25 mouse cellular contexts compared by ENCODE assay signal in the genomic region with DNA sequence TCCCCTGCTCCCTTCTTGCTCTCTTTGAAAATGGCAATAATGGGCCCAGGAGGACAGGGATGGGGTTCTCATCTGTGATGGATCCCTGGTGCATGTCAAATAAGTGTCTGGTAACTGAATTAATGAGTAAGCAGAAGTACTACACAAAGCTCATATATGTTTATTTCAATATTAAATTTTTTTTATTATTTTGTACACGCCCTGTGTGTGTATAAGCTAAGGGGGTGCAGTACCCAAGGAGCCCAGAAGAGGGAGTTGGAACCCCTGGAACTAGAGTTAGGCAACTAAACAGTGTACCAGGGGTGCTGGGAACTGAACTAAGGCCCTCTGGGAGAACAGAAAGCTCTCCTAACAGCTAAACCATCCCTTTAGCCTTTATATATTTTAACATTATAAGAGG. TPM values are rescaled to one million over a fixed set of nuclear protein-coding genes. Genes with fewer than 3 reads are reported as not detected.
DNase-seq lines count a peak whose midpoint lies in the region; ATAC-seq and TF ChIP-seq lines count a peak whose summit lies in the region.
"Had no signal": no experiment of that assay in that cellular context is flagged by ENCODE, and none has a peak within 500 bp of the region (broad histone marks: within the 10 kb centered on the region; RNA-seq: fewer than 3 reads in every experiment).

No protein-coding gene starts in this region.

- 97% methylated on average over 1 of the region's 1 CpGs for WGBS in kidney, postnatal 0 days
- WGBS in kidney, embryonic 14.5 days, result 92% methylated on average over 1 of the region's 1 CpGs
- WGBS in midbrain, postnatal 0 days, result 97% methylated on average over 1 of the region's 1 CpGs
- 98% methylated on average over 1 of the region's 1 CpGs for WGBS in midbrain, embryonic 14.5 days
- WGBS in embryonic facial prominence, embryonic 14.5 days, result 93% methylated on average over 1 of the region's 1 CpGs
- 97% methylated on average over 1 of the region's 1 CpGs for WGBS in forebrain, embryonic 14.5 days

- 0 out of 2 replicates have a peak, but pooled peaks have one; percentile 10 for TF ChIP-seq CTCF in kidney, postnatal 0 days (IDR thresholded peaks at IDR 0.05; ENCODE audit: low read depth)
- peak; percentile 23 for TF ChIP-seq CTCF in midbrain, postnatal 0 days (IDR thresholded peaks at IDR 0.05)

- H3K9me3 ChIP-seq in kidney, postnatal 0 days (replicated peaks; ENCODE audit: low read length), result no peaks in the 10 kb centered on the region
- H3K9me3 ChIP-seq in kidney, embryonic 14.5 days (ENCODE audit: control insufficient read depth, low read length), result no peaks in the 10 kb centered on the region
- no peaks in the 10 kb centered on the region for H3K9me3 ChIP-seq in midbrain, postnatal 0 days (ENCODE audit: low read length)
- no peaks in the 10 kb centered on the region for H3K9me3 ChIP-seq in midbrain, embryonic 14.5 days (ENCODE audit: control insufficient read depth, low read length)
- no peaks in the 10 kb centered on the region for H3K9me3 ChIP-seq in embryonic facial prominence, embryonic 14.5 days (ENCODE audit: control insufficient read depth, low read length)
- no peaks in the 10 kb centered on the region for H3K9me3 ChIP-seq in forebrain, embryonic 14.5 days (replicated peaks; ENCODE audit: control insufficient read depth, low read length)
- H3K9me3 ChIP-seq: forebrain, embryonic 10.5 days; heart, embryonic 15.5 days; lung, embryonic 15.5 days; neural tube, embryonic 13.5 days had no signal

- H3K4me2 ChIP-seq in kidney, postnatal 0 days (ENCODE audit: low read length), result no peak overlapping the region
- no peak overlapping the region for H3K4me2 ChIP-seq in kidney, embryonic 14.5 days (replicated peaks; ENCODE audit: low read depth, low read length)
- H3K4me2 ChIP-seq in midbrain, postnatal 0 days (ENCODE audit: low read depth, low read length, poor library complexity, severe bottlenecking), result no peak overlapping the region
- no peak overlapping the region for H3K4me2 ChIP-seq in midbrain, embryonic 14.5 days (ENCODE audit: low read length)
- H3K4me2 ChIP-seq in embryonic facial prominence, embryonic 14.5 days (ENCODE audit: low read depth, low read length), result no peak overlapping the region
- no peak overlapping the region for H3K4me2 ChIP-seq in forebrain, embryonic 14.5 days (ENCODE audit: low read length)
- H3K4me2 ChIP-seq: heart, embryonic 15.5 days; lung, embryonic 15.5 days; neural tube, embryonic 13.5 days had no signal

- H3K9ac ChIP-seq in kidney, postnatal 0 days (ENCODE audit: low read depth, low read length), result no peak overlapping the region
- no peak overlapping the region for H3K9ac ChIP-seq in kidney, embryonic 14.5 days (ENCODE audit: low read depth, low read length)
- no peak overlapping the region for H3K9ac ChIP-seq in midbrain, postnatal 0 days (replicated peaks; ENCODE audit: low read length, poor library complexity, severe bottlenecking)
- no peak overlapping the region for H3K9ac ChIP-seq in midbrain, embryonic 14.5 days (replicated peaks; ENCODE audit: low read length)
- no peak overlapping the region for H3K9ac ChIP-seq in embryonic facial prominence, embryonic 14.5 days (ENCODE audit: low read depth, low read length)
- H3K9ac ChIP-seq in forebrain, embryonic 14.5 days (ENCODE audit: low read length), result no peak overlapping the region
- H3K9ac ChIP-seq: heart, embryonic 15.5 days; lung, embryonic 15.5 days; neural tube, embryonic 13.5 days had no signal

- no peaks in the 10 kb centered on the region for H3K36me3 ChIP-seq in kidney, postnatal 0 days (ENCODE audit: insufficient read depth, low read length)
- no peaks in the 10 kb centered on the region for H3K36me3 ChIP-seq in kidney, embryonic 14.5 days (ENCODE audit: control insufficient read depth, insufficient read depth, low read length)
- no peaks in the 10 kb centered on the region for H3K36me3 ChIP-seq in midbrain, postnatal 0 days (ENCODE audit: insufficient read depth, low read length)
- no peaks in the 10 kb centered on the region for H3K36me3 ChIP-seq in midbrain, embryonic 14.5 days (ENCODE audit: control insufficient read depth, insufficient read depth, low read length)
- H3K36me3 ChIP-seq in embryonic facial prominence, embryonic 14.5 days (ENCODE audit: control insufficient read depth, insufficient read depth, low read length), result no peaks in the 10 kb centered on the region
- H3K36me3 ChIP-seq in forebrain, embryonic 14.5 days (ENCODE audit: control insufficient read depth, insufficient read depth, low read length), result no peaks in the 10 kb centered on the region
- H3K36me3 ChIP-seq: forebrain, embryonic 10.5 days; heart, embryonic 15.5 days; hindbrain, embryonic 10.5 days; lung, embryonic 15.5 days; midbrain, embryonic 10.5 days; neural tube, embryonic 13.5 days had no signal

- DNase-seq in kidney, postnatal 0 days (ENCODE audit: low spot score), result no peak
- DNase-seq in midbrain, postnatal 0 days (ENCODE audit: low spot score), result no peak
- no peak for DNase-seq in midbrain, embryonic 14.5 days
- no peak for DNase-seq in embryonic facial prominence, embryonic 14.5 days (ENCODE audit: low spot score)
- no peak for DNase-seq in forebrain, embryonic 14.5 days (ENCODE audit: low spot score)
- no peak for DNase-seq in urinary bladder, adult 18-20 months (ENCODE audit: low spot score in 2 of 2)
- DNase-seq: adrenal gland, adult 2 months; cerebellum, adult 2 months; heart, adult 11 months; kidney, adult 18-20 months; kidney, postnatal 36 days; right cerebral cortex, adult 18-20 months; thymus, postnatal 36 days had no signal

- H3K4me1 ChIP-seq in kidney, postnatal 0 days (replicated peaks; ENCODE audit: insufficient read depth, low read length), result 0 out of 2 replicates have a peak, but pooled peaks cover 8% of the 10 kb centered on the region
- H3K4me1 ChIP-seq in kidney, embryonic 14.5 days (ENCODE audit: control insufficient read depth, insufficient read depth, low read length), result 0 out of 2 replicates have a peak, but pooled peaks cover 5% of the 10 kb centered on the region
- H3K4me1 ChIP-seq in midbrain, postnatal 0 days (ENCODE audit: insufficient read depth, low read length), result peaks cover 9% of the 10 kb centered on the region
- peaks cover 13% of the 10 kb centered on the region; the same call in 1 of the 2 replicates for H3K4me1 ChIP-seq in midbrain, embryonic 14.5 days (ENCODE audit: control insufficient read depth, insufficient read depth, low read length)
- peaks cover 32% of the 10 kb centered on the region for H3K4me1 ChIP-seq in embryonic facial prominence, embryonic 14.5 days (ENCODE audit: control insufficient read depth, insufficient read depth, low read length)
- peaks cover 3% of the 10 kb centered on the region; the same call in 1 of the 2 replicates for H3K4me1 ChIP-seq in forebrain, embryonic 14.5 days (ENCODE audit: control insufficient read depth, insufficient read depth, low read length)

- no peak for ATAC-seq in kidney, postnatal 0 days (replicated peaks; ENCODE audit: low FRiP score, low read depth)
- no peak for ATAC-seq in kidney, embryonic 14.5 days (ENCODE audit: low FRiP score, low TSS enrichment)
- ATAC-seq in midbrain, postnatal 0 days (ENCODE audit: low FRiP score), result no peak
- ATAC-seq in midbrain, embryonic 14.5 days (ENCODE audit: low FRiP score, low TSS enrichment), result no peak
- no peak for ATAC-seq in embryonic facial prominence, embryonic 14.5 days (ENCODE audit: low read depth)
- ATAC-seq in forebrain, embryonic 14.5 days, result no peak
- ATAC-seq: hindbrain, postnatal 0 days had no signal

- no peak overlapping the region for H3K4me3 ChIP-seq in kidney, postnatal 0 days (replicated peaks; ENCODE audit: low read depth, low read length)
- H3K4me3 ChIP-seq in kidney, embryonic 14.5 days (ENCODE audit: low read length), result no peak overlapping the region
- H3K4me3 ChIP-seq in midbrain, postnatal 0 days (ENCODE audit: low read depth, low read length), result no peak overlapping the region
- no peak overlapping the region for H3K4me3 ChIP-seq in midbrain, embryonic 14.5 days (replicated peaks; ENCODE audit: low read depth, low read length)
- no peak overlapping the region for H3K4me3 ChIP-seq in embryonic facial prominence, embryonic 14.5 days (ENCODE audit: low read depth, low read length)
- H3K4me3 ChIP-seq in forebrain, embryonic 14.5 days (ENCODE audit: low read depth, low read length), result no peak overlapping the region
- H3K4me3 ChIP-seq: forebrain, embryonic 10.5 days; heart, embryonic 15.5 days; hindbrain, embryonic 10.5 days; lung, embryonic 15.5 days; midbrain, embryonic 10.5 days; neural tube, embryonic 13.5 days had no signal

- no peak overlapping the region for H3K27ac ChIP-seq in kidney, postnatal 0 days
- H3K27ac ChIP-seq in kidney, embryonic 14.5 days (ENCODE audit: low read depth, low read length), result no peak overlapping the region
- no peak overlapping the region for H3K27ac ChIP-seq in midbrain, postnatal 0 days (ENCODE audit: low read depth, low read length)
- no peak overlapping the region for H3K27ac ChIP-seq in midbrain, embryonic 14.5 days (replicated peaks; ENCODE audit: low read depth, low read length)
- peak overlapping the region; percentile 67 for H3K27ac ChIP-seq in embryonic facial prominence, embryonic 14.5 days (replicated peaks; ENCODE audit: low read depth, low read length)
- H3K27ac ChIP-seq in forebrain, embryonic 14.5 days (ENCODE audit: low read depth, low read length), result no peak overlapping the region
- H3K27ac ChIP-seq: heart, embryonic 15.5 days; hindbrain, embryonic 10.5 days; hindbrain, postnatal 0 days; lung, embryonic 15.5 days; macrophage; midbrain, embryonic 10.5 days; neural tube, embryonic 13.5 days had no signal

- no peaks in the 10 kb centered on the region for H3K27me3 ChIP-seq in kidney, postnatal 0 days (ENCODE audit: insufficient read depth, low read length)
- H3K27me3 ChIP-seq in kidney, embryonic 14.5 days (ENCODE audit: control insufficient read depth, insufficient read depth, low read length), result no peaks in the 10 kb centered on the region
- H3K27me3 ChIP-seq in midbrain, postnatal 0 days (ENCODE audit: insufficient read depth, low read length), result no peaks in the 10 kb centered on the region
- no peaks in the 10 kb centered on the region for H3K27me3 ChIP-seq in midbrain, embryonic 14.5 days (ENCODE audit: control insufficient read depth, insufficient read depth, low read length)
- no peaks in the 10 kb centered on the region for H3K27me3 ChIP-seq in embryonic facial prominence, embryonic 14.5 days (replicated peaks; ENCODE audit: control insufficient read depth, insufficient read depth, low read length)
- H3K27me3 ChIP-seq in forebrain, embryonic 14.5 days (replicated peaks; ENCODE audit: control insufficient read depth, insufficient read depth, low read length), result no peaks in the 10 kb centered on the region
- H3K27me3 ChIP-seq: heart, embryonic 15.5 days; lung, embryonic 15.5 days; neural tube, embryonic 13.5 days had no signal

RNA-seq across cellular contexts. Expression of a gene that starts 29.3 kb away (rescaled TPM):
- 0.13 and 0.16 TPM in 2 replicates for polyA plus RNA-seq in kidney, postnatal 0 days (2015; fragmentation: Nextera tagmentation; extraction: Ambion mirVana)
- 0.11 and 0.20 TPM in 2 replicates for polyA plus RNA-seq in kidney, embryonic 14.5 days (2014; fragmentation: Nextera tagmentation; extraction: Ambion mirVana)
- 0.38 TPM in 2 replicates for total RNA-seq in midbrain, postnatal 0 days (2014; rRNA removed)
- 0.17 and 0.26 TPM in 2 replicates for polyA plus RNA-seq in midbrain, postnatal 0 days (2015; fragmentation: Nextera tagmentation; extraction: Ambion mirVana)
- polyA plus RNA-seq in midbrain, embryonic 14.5 days (2014; fragmentation: Nextera tagmentation; extraction: Ambion mirVana), result 0.22 TPM in 1 of 2 replicates, not detected in the other
- polyA plus RNA-seq in embryonic facial prominence, embryonic 14.5 days (2014; fragmentation: Nextera tagmentation; extraction: Ambion mirVana), result 0.81 and 1.0 TPM in 2 replicates
- 0.08 TPM in 1 of 2 replicates, not detected in the other for polyA plus RNA-seq in forebrain, embryonic 14.5 days (2014; fragmentation: Nextera tagmentation; extraction: Ambion mirVana)
- total RNA-seq: gastrocnemius, adult 8-10 months had no signal

RNA-seq across cellular contexts. Expression of a gene that starts 36.5 kb away (rescaled TPM):
- 0.08 and 0.19 TPM in 2 replicates for polyA plus RNA-seq in kidney, postnatal 0 days (2015; fragmentation: Nextera tagmentation; extraction: Ambion mirVana)
- 0.13 TPM in 1 of 2 replicates, not detected in the other for polyA plus RNA-seq in kidney, embryonic 14.5 days (2014; fragmentation: Nextera tagmentation; extraction: Ambion mirVana)
- not detected in 2 replicates for total RNA-seq in midbrain, postnatal 0 days (2014; rRNA removed)
- not detected in 2 replicates for polyA plus RNA-seq in midbrain, postnatal 0 days (2015; fragmentation: Nextera tagmentation; extraction: Ambion mirVana)
- 0.45 TPM in 1 of 2 replicates, not detected in the other for polyA plus RNA-seq in midbrain, embryonic 14.5 days (2014; fragmentation: Nextera tagmentation; extraction: Ambion mirVana)
- 0.33 and 0.50 TPM in 2 replicates for polyA plus RNA-seq in embryonic facial prominence, embryonic 14.5 days (2014; fragmentation: Nextera tagmentation; extraction: Ambion mirVana)
- polyA plus RNA-seq in forebrain, embryonic 14.5 days (2014; fragmentation: Nextera tagmentation; extraction: Ambion mirVana), result not detected in 2 replicates
- total RNA-seq: gastrocnemius, adult 8-10 months; hindbrain, postnatal 0 days; layer of hippocampus, postnatal 14 days; left cerebral cortex, postnatal 10 days had no signal
- polyA plus RNA-seq: hindbrain, postnatal 0 days; neural tube, embryonic 13.5 days had no signal
